Mouse (Mus musculus) layer of hippocampus, adult 2 months (tissue): ENCODE measurements at regions not wholly inside any gene's neighbourhood (a gene's known extent, or its start where the extent isn't known, plus 50 kb on each side); places are given as distances from the start of the nearest gene placed in this dataset.

ENCODE experiments used
- DNase-seq, 2 experiments: peaks; one replicate each; pipeline ENCODE4 v3.0.0; 2022; ENCODE audit warnings: low spot score in 2 of 2
- H3K27ac ChIP-seq: fragments of 200-600 bp; 2 replicates; pipeline ENCODE4 v1.8.1; 2022
- H3K4me3 ChIP-seq: fragments of 200-600 bp; 2 replicates; pipeline ENCODE4 v1.8.1; 2022; ENCODE audit warnings: mild to moderate bottlenecking
- CTCF ChIP-seq: fragments of 200-600 bp; conservative IDR thresholded peaks from 2 replicates; pipeline ENCODE4 v1.8.1; 2022; ENCODE audit warnings: antibody characterized with exemption, mild to moderate bottlenecking, moderate library complexity

DNA sequence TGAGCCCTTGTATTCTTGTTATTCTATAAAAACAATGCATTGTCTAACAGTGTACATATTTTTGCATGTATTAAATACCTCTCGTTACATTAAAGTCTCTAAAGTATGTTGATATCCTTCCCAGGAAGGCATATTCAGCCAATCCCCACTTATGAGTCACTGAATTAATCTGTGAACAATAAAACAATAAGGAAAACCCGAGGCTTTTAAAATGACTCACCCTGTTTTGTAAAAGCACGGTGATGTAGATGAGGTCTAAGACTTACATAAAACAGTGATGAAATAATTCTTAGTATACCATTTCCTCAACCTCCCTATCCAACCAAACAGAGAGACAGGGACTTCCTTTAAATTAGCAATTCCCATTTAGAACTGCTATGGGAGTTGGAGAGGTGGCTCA lies 95.8 kb downstream of the Asb7 start:
- Histone ChIP-seq H3K4me3 (no peak overlapping the region), H3K27ac (no peak overlapping the region)
- DNase-seq = no peak
- TF ChIP-seq CTCF = no peak

DNA sequence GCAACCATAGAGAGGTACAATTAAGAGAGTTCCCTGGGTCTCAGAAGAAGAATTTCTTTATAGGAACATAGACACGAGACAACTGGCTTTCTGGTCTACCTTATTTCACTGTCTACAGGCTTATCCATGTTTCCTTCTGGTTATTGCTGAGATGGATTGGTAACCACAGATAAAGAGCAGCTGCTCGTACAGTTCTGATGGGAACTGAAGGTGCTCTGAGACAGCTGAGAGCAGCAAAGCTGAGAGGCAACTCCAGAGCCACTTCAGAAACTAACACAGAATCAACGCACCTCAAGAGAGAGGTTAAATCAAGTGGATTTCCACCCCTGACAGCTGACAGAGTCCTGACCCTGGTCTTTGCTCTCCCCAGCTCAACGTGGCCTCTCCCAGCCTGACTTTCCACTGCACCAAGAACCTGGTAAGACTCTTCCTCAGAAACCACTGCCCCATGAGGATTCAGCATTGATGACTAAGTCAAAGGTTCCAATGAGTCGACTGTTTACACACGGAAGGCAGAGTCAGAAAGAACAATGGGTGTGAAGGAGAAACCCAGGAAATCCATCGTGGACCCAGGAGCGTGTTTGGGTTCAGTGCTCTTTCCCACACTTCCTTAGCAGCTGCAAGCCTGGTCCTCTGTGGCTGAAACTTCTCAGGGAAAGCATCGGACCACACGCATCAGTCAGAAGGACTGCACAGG lies 97.7 kb downstream of the Asb7 start:
- DNase-seq = no peak
- Histone ChIP-seq H3K27ac (no peak overlapping the region), H3K4me3 (no peak overlapping the region)
- no peak for TF ChIP-seq CTCF

DNA sequence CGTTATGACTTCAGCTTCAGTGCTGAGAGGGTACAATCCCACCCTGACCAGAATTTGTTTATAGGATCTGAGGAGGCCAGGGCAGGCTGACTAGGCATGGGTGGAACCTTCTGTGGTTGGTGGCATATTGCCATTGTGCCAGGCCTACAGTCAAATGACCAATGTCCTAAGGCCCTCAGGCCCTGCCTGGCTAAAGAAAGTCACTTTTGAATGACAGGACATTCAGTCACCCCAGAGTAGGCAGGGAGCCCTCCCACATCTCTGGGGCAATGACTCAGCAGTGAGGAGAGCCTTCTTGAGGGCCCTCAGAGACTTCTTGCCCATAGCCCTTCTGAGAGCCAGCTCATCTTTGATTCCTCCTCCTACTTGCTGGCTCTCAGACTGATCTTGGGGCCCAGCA lies 102.9 kb downstream of the Asb7 start:
- Histone ChIP-seq H3K4me3 (no peak overlapping the region), H3K27ac (no peak overlapping the region)
- TF ChIP-seq CTCF = no peak
- DNase-seq = no peak

DNA sequence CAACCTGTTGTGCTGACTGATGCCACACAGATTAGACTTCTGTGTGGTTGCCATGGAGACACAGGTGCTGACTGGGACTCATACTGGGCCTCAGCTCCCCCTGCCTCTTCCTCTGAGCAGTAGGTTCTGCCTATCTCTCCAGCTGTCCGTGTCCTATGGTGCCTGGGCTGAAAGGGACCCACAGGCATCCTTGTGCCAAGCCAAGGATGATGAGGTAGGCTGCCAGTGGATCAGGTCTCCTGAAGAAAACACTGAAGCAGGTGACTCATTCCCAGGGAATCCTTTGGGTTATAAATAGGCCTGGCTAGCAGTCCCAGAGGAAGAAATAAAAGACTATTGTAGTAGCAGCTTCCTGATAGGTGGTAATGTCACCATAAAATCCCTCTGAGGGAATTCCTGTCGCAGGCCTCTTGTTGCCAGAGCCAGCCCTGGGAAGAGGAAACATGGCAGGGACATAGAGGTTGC lies 108.7 kb downstream of the Asb7 start:
- TF ChIP-seq CTCF = no peak
- H3K27ac ChIP-seq = no peak overlapping the region
- H3K4me3 ChIP-seq = no peak overlapping the region
- DNase-seq = no peak

DNA sequence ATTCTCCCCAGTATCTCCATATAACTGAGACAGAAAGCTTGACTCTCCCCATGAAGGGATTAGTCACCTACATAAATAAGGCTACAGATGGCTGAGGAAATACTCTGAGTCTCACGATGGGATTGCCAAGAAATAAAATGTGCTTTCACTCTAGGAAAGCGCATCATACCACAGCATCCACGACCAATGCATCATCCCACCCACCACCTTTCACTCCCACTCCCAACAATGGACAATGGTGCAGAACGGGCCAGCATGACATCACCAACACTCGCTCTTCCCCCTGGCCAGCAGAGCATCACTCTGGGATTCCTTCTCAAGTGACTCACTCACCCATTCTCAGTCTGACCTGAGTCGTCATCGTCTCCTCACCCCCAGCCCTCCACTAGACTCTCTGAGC lies 113.1 kb downstream of the Asb7 start:
- no peak for TF ChIP-seq CTCF
- no peak overlapping the region for H3K27ac ChIP-seq
- no peak overlapping the region for H3K4me3 ChIP-seq
- peak in 1 of 2 experiments; percentile 10 for DNase-seq

DNA sequence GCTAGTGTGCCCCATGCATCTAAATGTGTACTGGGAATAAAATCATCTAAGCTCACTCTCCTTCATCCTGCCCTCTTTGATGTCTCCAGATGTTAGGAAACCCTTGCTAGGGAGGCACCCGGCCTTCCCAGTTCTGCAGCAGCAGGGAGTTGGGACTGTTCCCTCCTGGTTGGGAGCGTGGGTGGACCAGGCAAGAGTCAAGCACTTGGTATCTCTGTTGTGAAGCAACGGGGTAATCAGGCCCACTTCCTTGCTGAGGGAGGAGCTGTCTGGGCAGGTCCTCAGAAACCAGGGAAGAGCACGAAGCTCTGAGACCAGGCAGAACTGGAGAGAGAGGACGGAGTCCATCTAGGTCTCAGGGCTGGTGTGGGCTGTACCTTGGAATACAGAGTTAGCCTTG lies 117.9 kb downstream of the Asb7 start:
- no peak for TF ChIP-seq CTCF
- no peak overlapping the region for H3K4me3 ChIP-seq
- DNase-seq = no peak
- no peak overlapping the region for H3K27ac ChIP-seq

DNA sequence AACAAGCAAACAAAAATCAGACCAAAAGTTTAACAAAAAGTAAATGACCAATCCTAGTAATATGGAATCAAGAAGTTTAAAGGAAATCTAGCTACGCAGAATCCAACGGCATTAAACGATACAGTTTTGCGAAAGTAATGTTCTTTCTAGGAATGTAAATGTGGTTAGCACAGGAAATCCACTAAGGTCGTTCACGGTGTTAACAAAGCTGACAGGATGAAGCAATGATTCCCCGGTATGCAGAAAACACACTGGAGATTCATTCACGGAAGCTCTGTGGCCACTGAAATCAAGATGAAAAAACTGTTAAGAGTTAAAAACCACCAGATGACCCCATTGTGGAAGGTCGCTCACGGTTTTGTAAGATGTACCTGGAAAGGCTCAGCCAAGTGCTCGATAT lies 120.4 kb upstream of the Aldh1a3 start:
- H3K27ac ChIP-seq = no peak overlapping the region
- no peak for DNase-seq
- H3K4me3 ChIP-seq = no peak overlapping the region
- no peak for TF ChIP-seq CTCF

DNA sequence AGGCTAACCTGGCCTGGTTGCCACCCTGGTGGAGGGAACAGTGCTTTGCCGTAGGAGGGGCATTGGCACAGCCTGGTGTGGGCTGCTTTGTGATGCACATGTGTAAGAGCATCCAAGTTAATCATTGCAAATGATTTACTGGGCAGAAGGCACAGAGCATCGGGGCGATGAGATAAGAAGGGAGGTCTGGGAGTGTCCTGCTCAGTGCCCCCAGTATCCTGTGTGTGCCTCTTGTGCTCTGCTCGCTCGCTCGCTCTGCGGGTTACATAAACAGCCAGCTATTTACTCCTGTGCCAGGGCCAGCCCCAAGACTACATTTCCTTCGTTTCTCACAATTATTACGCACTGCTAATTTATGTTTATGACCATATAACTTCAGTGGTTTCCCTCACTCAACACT lies 117.9 kb upstream of the Aldh1a3 start:
- TF ChIP-seq CTCF = no peak
- no peak for DNase-seq
- no peak overlapping the region for H3K4me3 ChIP-seq
- H3K27ac ChIP-seq = no peak overlapping the region

DNA sequence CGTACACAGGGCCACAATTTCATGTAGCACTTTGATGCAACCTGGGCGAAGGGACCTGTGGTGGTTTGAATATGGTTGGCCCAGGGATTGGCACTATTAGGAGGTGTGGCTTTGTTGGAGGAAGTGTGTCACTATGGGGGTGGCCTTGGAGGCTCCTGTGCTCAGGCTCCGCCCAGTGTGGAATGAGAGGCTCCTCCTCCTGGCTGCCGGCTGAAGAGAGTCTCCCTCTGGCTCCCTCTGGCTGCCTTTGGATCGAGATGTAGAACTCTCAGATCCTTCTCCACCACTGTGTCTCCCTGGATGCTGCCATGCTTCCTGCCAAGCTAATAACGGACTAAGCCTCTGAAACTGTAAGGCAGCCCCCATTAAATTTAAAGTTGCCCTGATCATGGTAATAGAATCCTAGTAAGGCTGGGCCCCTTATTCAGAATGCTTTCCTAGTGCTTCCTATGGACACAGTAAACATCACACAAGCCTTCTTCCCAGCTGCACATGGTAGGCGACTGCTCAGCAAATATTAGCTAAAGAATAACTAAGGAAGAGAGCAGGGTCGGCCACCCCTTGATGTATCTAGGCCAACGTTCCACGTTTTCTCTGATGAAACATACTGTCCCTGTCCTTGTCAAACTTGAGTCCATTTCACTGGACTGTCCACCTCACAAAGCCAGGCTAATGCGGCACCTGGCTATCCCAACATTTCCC lies 117.2 kb upstream of the Aldh1a3 start:
- no peak overlapping the region for H3K27ac ChIP-seq
- no peak for DNase-seq
- 0 out of 2 replicates have a peak, but pooled peaks have one; percentile 16 for TF ChIP-seq CTCF
- no peak overlapping the region for H3K4me3 ChIP-seq

DNA sequence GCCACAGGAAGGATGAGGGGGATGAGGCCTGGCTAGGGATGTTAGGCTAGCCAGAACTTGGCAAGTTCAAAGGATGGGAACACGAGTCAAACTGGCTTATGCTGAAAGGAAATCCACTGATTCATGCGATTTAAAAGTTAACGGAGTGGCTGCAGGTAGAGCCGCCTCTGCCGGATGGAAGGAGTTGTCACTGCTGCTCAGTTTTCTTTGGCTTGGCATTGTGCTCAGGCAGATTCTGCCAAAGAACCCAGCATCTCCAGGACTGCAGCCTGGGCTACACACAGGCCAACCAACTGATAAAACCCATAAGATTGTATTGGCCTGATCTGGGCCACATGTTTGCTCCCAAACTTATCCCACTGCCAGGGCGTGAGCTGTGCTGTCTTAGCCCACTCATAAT lies 105.3 kb upstream of the Aldh1a3 start:
- Histone ChIP-seq H3K27ac (no peak overlapping the region), H3K4me3 (no peak overlapping the region)
- DNase-seq = no peak
- TF ChIP-seq CTCF = no peak

DNA sequence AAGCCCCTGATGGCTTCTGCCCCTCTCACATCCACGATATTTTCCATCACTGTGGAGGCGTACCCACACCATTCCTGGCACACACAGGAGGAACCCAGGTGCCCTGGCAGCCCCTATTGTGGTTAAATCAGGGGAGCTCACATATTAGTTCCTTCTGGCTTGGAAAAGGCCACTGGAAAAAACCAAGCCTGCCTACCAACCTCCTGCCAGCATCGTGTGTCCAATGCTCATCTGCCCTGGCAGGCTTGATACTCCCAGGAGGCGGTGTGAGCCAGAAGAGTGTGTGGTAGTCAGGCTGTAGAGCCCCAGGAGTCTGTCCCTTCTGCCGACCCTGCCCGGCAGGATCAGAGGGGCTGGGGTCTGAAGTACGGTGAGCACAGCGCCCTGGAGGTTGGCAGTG lies 104.7 kb upstream of the Aldh1a3 start:
- no peak overlapping the region for H3K4me3 ChIP-seq
- TF ChIP-seq CTCF = no peak
- DNase-seq = no peak
- no peak overlapping the region for H3K27ac ChIP-seq

DNA sequence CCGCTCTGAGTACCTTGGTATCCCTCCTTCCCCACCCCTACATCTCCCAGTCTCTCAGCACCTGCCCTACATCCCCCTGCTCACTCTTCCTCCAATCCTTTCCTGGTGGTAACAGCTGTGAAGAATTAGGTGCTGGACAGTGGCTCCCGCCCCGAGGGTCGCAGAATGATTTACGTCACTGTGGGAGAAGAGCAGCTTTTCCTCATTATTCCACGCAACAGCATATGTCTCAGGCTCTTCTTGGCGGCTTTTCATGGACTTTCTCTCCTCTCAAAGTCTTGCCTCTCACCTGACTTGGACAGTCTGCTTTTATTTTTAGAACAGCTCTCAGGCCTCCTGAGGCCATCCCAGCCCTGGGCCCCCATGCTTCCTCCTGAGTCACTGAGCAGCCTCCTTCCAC lies 103.8 kb upstream of the Aldh1a3 start:
- no peak for TF ChIP-seq CTCF
- H3K27ac ChIP-seq = no peak overlapping the region
- no peak for DNase-seq
- H3K4me3 ChIP-seq = no peak overlapping the region

DNA sequence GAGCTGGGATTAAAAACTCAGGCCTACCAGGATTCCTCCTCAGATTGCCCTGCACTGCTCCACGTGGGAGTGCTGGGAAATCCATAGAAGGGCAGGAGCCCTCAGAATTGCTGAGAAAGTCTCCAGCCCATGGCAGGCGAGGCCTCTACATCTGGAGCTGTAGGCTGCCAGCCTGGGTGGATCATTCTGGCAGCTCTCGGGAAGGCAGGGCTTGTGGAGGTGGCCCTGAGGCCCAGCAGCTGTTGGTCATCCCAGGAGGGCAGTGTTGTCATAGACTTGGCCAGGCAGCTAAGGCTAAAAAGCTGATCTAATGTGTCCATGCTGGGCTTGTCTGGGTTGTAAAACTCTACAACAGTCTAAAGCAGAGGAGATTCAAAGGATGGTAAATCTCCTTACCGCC lies 101.6 kb upstream of the Aldh1a3 start:
- Histone ChIP-seq H3K4me3 (no peak overlapping the region), H3K27ac (no peak overlapping the region)
- DNase-seq = no peak
- no peak for TF ChIP-seq CTCF

DNA sequence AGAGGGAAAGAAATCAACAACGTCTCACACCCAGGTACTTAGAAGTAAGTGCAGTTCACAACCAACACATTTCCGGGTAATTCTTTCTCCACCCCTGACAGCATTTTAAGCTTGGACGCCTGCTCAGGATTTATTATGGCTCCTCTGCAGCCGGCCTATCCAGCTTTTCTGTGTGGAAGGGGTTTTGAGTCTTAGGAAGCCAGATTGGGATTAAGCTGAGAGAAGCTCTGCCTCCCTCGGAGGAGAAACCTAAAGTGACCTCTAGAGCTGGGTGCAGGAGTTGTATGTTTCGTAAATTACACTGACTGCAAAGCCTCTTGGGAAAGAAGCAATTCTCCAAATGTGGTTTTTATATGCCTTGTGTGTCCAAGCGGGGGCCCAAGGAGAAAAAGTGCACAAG lies 96.6 kb upstream of the Aldh1a3 start:
- no peak for DNase-seq
- no peak for TF ChIP-seq CTCF
- Histone ChIP-seq H3K27ac (no peak overlapping the region), H3K4me3 (no peak overlapping the region)
